Mouse (Mus musculus): ENCODE results near the gene Ercc4. TPM values are rescaled to one million over a fixed set of nuclear protein-coding genes. Genes with fewer than 3 reads are reported as not detected.
"Not testable (repeated sequence)": the region's sequence is repeated elsewhere in the genome, so short reads cannot be mapped to it uniquely, and the experiment has no call there.

Ercc4 gene
- 12.8 and 15.2 TPM in 2 replicates for polyA plus RNA-seq (2015; fragmentation: Nextera tagmentation; extraction: Ambion mirVana)

- peaks cover 8% of the 10 kb centered on the region for H3K4me1 ChIP-seq
- 1% methylated on average over 53 of the region's 53 CpGs for WGBS
- no peaks in the 10 kb centered on the region for H3K9me3 ChIP-seq
Observed at GRCm38 (mm10) chr16:13109156-13109989, at the start of gene Ercc4. TSS of gene Ercc4 (plus strand) at chr16:13109684.

GRCm38 (mm10) chr16:13061113-13061512 lies 48.4 kb upstream of the Ercc4 start:
- Histone ChIP-seq H3K4me2 (replicated peaks) (peak overlapping the region; percentile 23), H3K4me1 (no peaks in the 10 kb centered on the region), H3K27me3 (no peaks in the 10 kb centered on the region), H3K9me3 (no peaks in the 10 kb centered on the region), H3K4me3 (no peak overlapping the region), H3K36me3 (no peaks in the 10 kb centered on the region), H3K9ac (no peak overlapping the region), H3K27ac (no peak overlapping the region)
- WGBS = 35% methylated on average over 10 of the region's 10 CpGs
- ATAC-seq (ENCODE audit: low FRiP score, low read depth) = no peak

More at GRCm38 (mm10) chr16:13109156-13109989, at the start of gene Ercc4:
- ATAC-seq (ENCODE audit: low FRiP score, low read depth) = peak; percentile 99
- Histone ChIP-seq H3K27me3 (no peaks in the 10 kb centered on the region), H3K27ac (peak within 1 kb of the TSS; percentile 56; the same call in 1 of the 2 replicates), H3K36me3 (peaks cover 23% of the 10 kb centered on the region), H3K4me2 (replicated peaks) (peak within 1 kb of the TSS; percentile 81), H3K4me3 (peak within 1 kb of the TSS; percentile 78), H3K9ac (peak within 1 kb of the TSS; percentile 94)

GRCm38 (mm10) chr16:13074176-13074575 lies 35.3 kb upstream of the Ercc4 start:
- Histone ChIP-seq H3K4me3 (no peak overlapping the region), H3K27me3 (no peaks in the 10 kb centered on the region), H3K36me3 (no peaks in the 10 kb centered on the region), H3K4me1 (no peaks in the 10 kb centered on the region), H3K9me3 (no peaks in the 10 kb centered on the region), H3K4me2 (replicated peaks) (no peak overlapping the region), H3K27ac (no peak overlapping the region), H3K9ac (no peak overlapping the region)
- WGBS = 82% methylated on average over 4 of the region's 4 CpGs
- no peak for ATAC-seq (ENCODE audit: low FRiP score, low read depth)

GRCm38 (mm10) chr16:13080161-13080560 lies 29.3 kb upstream of the Ercc4 start:
- Histone ChIP-seq H3K27ac (no peak overlapping the region), H3K9me3 (no peaks in the 10 kb centered on the region), H3K27me3 (no peaks in the 10 kb centered on the region), H3K36me3 (no peaks in the 10 kb centered on the region), H3K4me1 (no peaks in the 10 kb centered on the region), H3K4me3 (no peak overlapping the region), H3K4me2 (replicated peaks) (no peak overlapping the region), H3K9ac (no peak overlapping the region)
- no peak for ATAC-seq (ENCODE audit: low FRiP score, low read depth)
- WGBS = 65% methylated on average over 6 of the region's 6 CpGs

GRCm38 (mm10) chr16:13083155-13083798 lies 26.2 kb upstream of the Ercc4 start:
- no peak overlapping the region for H3K4me3 ChIP-seq
- no peak overlapping the region for H3K9ac ChIP-seq
- no peaks in the 10 kb centered on the region for H3K27me3 ChIP-seq
- H3K4me2 ChIP-seq (replicated peaks) = no peak overlapping the region
- H3K36me3 ChIP-seq = no peaks in the 10 kb centered on the region
- H3K4me1 ChIP-seq = no peaks in the 10 kb centered on the region
- no peak for ATAC-seq (ENCODE audit: low FRiP score, low read depth)
- no peaks in the 10 kb centered on the region for H3K9me3 ChIP-seq
- no peak overlapping the region for H3K27ac ChIP-seq
- WGBS = 27% methylated on average over 6 of the region's 6 CpGs

- Histone ChIP-seq H3K36me3 (peaks cover 13% of the 10 kb centered on the region), H3K4me2 (replicated peaks) (no peak overlapping the region), H3K27ac (no peak overlapping the region), H3K4me3 (no peak overlapping the region), H3K4me1 (peaks cover 8% of the 10 kb centered on the region), H3K9ac (0 out of 2 replicates have a peak overlapping the region, but pooled peaks have one; percentile 39), H3K27me3 (no peaks in the 10 kb centered on the region), H3K9me3 (no peaks in the 10 kb centered on the region)
- 90% methylated on average over 12 of the region's 12 CpGs for WGBS
- ATAC-seq (ENCODE audit: low FRiP score, low read depth) = no peak
Observed at GRCm38 (mm10) chr16:13108356-13108755, 1.1 kb upstream of the Ercc4 start.

GRCm38 (mm10) chr16:13109990-13110595 lies 609 bp downstream of the Ercc4 start:
- WGBS = 2% methylated on average over 32 of the region's 32 CpGs
- Histone ChIP-seq H3K27me3 (no peaks in the 10 kb centered on the region), H3K27ac (peak overlapping the region; percentile 56; the same call in 1 of the 2 replicates), H3K9ac (peak overlapping the region; percentile 94), H3K4me2 (replicated peaks) (peak overlapping the region; percentile 81), H3K4me1 (peaks cover 8% of the 10 kb centered on the region), H3K4me3 (peak overlapping the region; percentile 78), H3K36me3 (peaks cover 30% of the 10 kb centered on the region), H3K9me3 (no peaks in the 10 kb centered on the region)
- 0 out of 2 replicates have a peak, but pooled peaks have one; percentile 7 for ATAC-seq (ENCODE audit: low FRiP score, low read depth)

- no peaks in the 10 kb centered on the region for H3K9me3 ChIP-seq
- H3K4me1 ChIP-seq = peaks cover 8% of the 10 kb centered on the region
- no peak overlapping the region for H3K9ac ChIP-seq
- no peak overlapping the region for H3K27ac ChIP-seq
- ATAC-seq (ENCODE audit: low FRiP score, low read depth) = no peak
- no peaks in the 10 kb centered on the region for H3K27me3 ChIP-seq
- WGBS = 90% methylated on average over 2 of the region's 2 CpGs
- no peak overlapping the region for H3K4me2 ChIP-seq (replicated peaks)
- H3K4me3 ChIP-seq = no peak overlapping the region
- peaks cover 38% of the 10 kb centered on the region for H3K36me3 ChIP-seq
Observed at GRCm38 (mm10) chr16:13114821-13115220, 5.3 kb downstream of the Ercc4 start.

- not testable (repeated sequence) for H3K4me2 ChIP-seq (replicated peaks); H3K27ac ChIP-seq; ATAC-seq (ENCODE audit: low FRiP score, low read depth); H3K9me3 ChIP-seq; H3K4me1 ChIP-seq; H3K27me3 ChIP-seq; H3K4me3 ChIP-seq; H3K9ac ChIP-seq
- WGBS = 83% methylated on average over 3 of the region's 3 CpGs
- peaks cover 44% of the 10 kb centered on the region for H3K36me3 ChIP-seq
Observed at GRCm38 (mm10) chr16:13115466-13115865, 6.0 kb downstream of the Ercc4 start.

- Histone ChIP-seq H3K9me3 (no peaks in the 10 kb centered on the region), H3K27me3 (no peaks in the 10 kb centered on the region), H3K27ac (no peak overlapping the region), H3K4me2 (replicated peaks) (no peak overlapping the region), H3K36me3 (peaks cover 57% of the 10 kb centered on the region), H3K4me1 (no peaks in the 10 kb centered on the region), H3K4me3 (no peak overlapping the region), H3K9ac (no peak overlapping the region)
- 60% methylated on average over 9 of the region's 9 CpGs for WGBS
- ATAC-seq (ENCODE audit: low FRiP score, low read depth) = peak; percentile 75
Observed at GRCm38 (mm10) chr16:13117299-13117966, 7.9 kb downstream of the Ercc4 start.

- Histone ChIP-seq H3K27ac (no peak overlapping the region), H3K4me2 (replicated peaks) (no peak overlapping the region), H3K36me3 (peaks cover 54% of the 10 kb centered on the region), H3K9me3 (no peaks in the 10 kb centered on the region), H3K4me3 (no peak overlapping the region), H3K9ac (no peak overlapping the region), H3K27me3 (no peaks in the 10 kb centered on the region), H3K4me1 (no peaks in the 10 kb centered on the region)
- WGBS = 88% methylated on average over 7 of the region's 7 CpGs
- no peak for ATAC-seq (ENCODE audit: low FRiP score, low read depth)
Observed at GRCm38 (mm10) chr16:13117967-13118430, 8.5 kb downstream of the Ercc4 start.
